Mouse (Mus musculus) liver, adult (tissue): ENCODE measurements around the gene Gstm7.

ENCODE experiments used
- GATA4 ChIP-seq: IDR thresholded peaks from 2 replicates; pipeline ENCODE4 v1.6.1; 2014; ENCODE audit warnings: mild to moderate bottlenecking, low read length; ENCODE audit not compliant: insufficient replicate concordance

Gstm7 gene

GRCm38 (mm10) chr3:107900955-107901673 is 30.5 kb downstream of the Gstm7 start:
- no peak for TF ChIP-seq GATA4

DNA sequence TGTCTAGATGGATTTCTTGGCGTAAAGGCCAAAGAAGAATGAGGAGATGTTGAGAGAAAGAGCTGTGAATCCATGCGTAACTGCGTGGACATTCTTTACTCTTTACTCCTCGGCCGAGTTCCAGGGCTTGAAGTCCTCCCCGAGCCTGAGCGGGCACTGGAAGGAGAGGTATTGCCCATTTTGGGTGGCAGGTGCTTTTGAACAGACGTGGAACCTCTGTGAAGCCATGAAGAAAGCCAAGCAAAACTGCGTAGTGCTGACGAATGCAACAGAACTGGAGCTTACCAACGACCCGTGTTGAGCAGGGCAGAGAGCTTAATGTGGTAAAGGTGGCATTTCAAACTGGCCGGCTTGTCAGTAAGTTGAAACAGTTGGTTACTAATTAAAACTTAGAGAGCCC is 32.9 kb downstream of the Gstm7 start:
- TF ChIP-seq GATA4, result no peak

GRCm38 (mm10) chr3:107895720-107896569 is 35.7 kb downstream of the Gstm7 start, which contains the start of gene Gstm5:
Gstm5 (plus strand) TSS chr3:107895821.
- no peak for TF ChIP-seq GATA4

DNA sequence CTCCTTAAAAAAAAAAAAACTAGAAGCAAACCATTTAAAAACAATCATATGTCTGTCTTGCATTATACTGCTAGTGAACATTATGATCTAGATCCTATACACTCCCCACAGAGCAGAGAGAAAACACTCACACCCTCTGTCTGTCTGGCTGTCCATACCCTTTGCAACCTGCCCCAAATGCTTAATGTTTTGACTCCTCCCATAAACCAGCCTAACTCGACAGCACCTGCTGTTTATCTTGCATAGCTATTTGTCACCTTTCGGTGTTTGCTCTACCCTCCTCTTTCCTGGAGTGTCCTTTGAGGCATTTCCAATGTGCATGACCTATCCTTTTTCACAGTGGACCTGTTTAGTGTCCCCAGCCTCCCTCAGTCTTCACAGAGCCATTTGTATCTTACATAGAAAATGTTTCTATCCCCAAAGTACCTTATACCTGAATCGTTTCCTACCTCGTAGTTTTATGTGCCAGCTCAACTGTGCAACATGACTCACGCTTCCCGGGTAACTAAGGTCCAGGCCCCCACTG is 36.4 kb downstream of the Gstm7 start:
- TF ChIP-seq GATA4, result no peak

DNA sequence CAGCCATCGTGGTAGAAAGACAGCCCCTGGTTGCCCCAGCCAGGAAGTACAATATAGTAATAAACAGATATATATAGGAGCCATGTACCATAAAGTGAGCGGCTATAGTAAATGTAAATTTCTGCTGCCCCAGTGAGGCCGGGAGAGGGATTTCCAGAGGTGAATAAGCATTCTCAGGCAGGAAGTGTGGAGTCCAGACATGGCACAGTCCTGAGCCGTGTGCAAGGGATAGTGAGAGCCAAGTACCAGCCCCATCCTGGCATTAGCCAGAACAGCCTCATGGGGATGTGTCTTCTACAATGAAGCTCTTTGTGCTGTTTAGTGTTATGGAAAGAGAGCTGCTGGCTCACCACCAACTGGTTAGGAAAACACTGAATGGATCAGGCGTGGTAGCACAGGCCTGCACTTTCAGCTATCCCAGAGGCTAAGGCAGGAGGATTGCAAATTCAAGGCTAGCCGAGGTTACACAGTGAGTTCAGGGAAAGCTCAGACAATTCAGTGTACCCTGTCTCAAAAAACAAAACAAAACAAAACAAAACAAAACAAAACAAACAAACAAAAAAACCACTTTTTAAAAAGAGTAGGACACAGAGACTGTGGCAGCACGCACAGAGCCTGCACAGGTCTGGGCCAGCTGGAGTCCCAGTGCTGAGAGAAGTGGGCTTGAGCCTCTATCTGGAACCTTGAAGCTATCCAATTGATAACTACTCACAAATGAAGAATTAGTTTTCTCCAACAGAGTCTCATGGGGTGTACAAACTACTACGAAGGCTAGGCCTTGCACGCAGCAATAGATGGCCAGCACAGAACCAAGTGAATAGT is 43.7 kb downstream of the Gstm7 start:
- TF ChIP-seq GATA4, result no peak

- TF ChIP-seq GATA4, result no peak
Measured at GRCm38 (mm10) chr3:107877747-107878736, 53.6 kb downstream of the Gstm7 start.

DNA sequence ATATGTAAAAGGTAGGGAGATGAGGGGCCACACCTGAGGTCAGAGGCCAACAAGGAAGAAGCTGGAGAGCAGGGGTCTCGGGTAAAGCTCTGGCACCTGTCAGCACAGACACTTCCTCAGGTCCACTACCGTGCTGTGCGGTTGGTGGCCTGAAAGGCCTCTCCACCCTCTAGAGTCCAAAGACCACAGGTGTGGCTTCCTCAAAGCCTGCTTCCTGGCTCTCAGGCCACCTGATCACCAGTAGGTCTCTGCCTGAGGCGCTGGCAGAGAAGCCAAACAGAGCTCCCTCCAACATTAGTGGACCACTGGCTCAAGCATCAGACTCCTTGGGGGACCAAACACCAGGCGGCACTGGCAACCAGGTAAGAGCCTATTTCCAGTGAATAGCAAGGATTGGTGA is 54.6 kb downstream of the Gstm7 start, which contains the start of gene Eps8l3:
Gene Eps8l3, plus strand, starts transcription at position 225 of the 400 bp plus-strand sequence.
- no peak for TF ChIP-seq GATA4
